Mouse (Mus musculus) cerebellum, adult 2 months (tissue): ENCODE results near the gene Prepl.

Experiments used
- CTCF ChIP-seq: fragments of 200-500 bp; IDR thresholded peaks from 2 replicates; pipeline ENCODE4 v1.5.1; 2011; ENCODE audit warnings: low read depth, mild to moderate bottlenecking, control low read depth, low read length, moderate library complexity, borderline replicate concordance; ENCODE audit not compliant: insufficient read depth
- POLR2A ChIP-seq: fragments of 200-500 bp; IDR thresholded peaks from 2 replicates; pipeline ENCODE4 v1.6.1; 2011; ENCODE audit warnings: low read length, control low read depth, borderline replicate concordance; ENCODE audit not compliant: insufficient read depth

DNA sequence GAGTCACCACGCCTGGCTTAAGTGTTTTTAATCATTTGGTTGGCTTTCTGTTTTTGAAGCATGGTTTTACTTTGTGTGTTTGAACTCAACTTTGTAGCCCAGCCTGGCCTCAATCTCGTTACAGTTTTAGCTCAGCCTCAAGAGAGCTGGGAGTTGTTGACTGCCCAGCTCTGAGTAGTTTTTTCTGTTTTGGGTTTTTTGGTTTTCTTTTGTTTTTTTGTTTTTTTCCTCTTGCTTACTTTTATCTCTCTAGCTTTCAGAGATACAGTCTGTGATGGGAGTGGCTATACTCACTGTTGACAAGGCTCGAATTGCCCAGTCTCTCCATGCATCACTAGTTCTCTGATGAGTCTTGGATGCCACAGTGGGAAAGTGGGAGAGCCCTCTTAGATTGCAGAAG lies 69.7 kb downstream of the Prepl start:
- TF ChIP-seq POLR2A (no peak), CTCF (no peak)
